Mouse (Mus musculus): Measurements from ENCODE around the gene Clip2. TPM values are rescaled to one million over a fixed set of nuclear protein-coding genes. Genes with fewer than 3 reads are reported as not detected.
A peak's percentile ranks its signal among the peaks of the same experiment; 100 is the strongest.

Gene Clip2
- polyA plus RNA-seq, 1 experiment from 2014 or later = 3.8 TPM

- Histone ChIP-seq H3K9ac (ENCODE audit: low read depth, low read length) (no peak overlapping the region), H3K4me1 (ENCODE audit: control insufficient read depth, insufficient read depth, low read length) (peaks cover 21% of the 10 kb centered on the region), H3K4me2 (ENCODE audit: low read depth, low read length) (no peak overlapping the region), H3K36me3 (ENCODE audit: control insufficient read depth, insufficient read depth, low read length) (no peaks in the 10 kb centered on the region), H3K9me3 (ENCODE audit: control insufficient read depth, low read length) (peaks cover 3% of the 10 kb centered on the region; the same call in 1 of the 2 replicates), H3K27ac (ENCODE audit: low read length) (peak overlapping the region; percentile 78), H3K27me3 (replicated peaks; ENCODE audit: control insufficient read depth, insufficient read depth, low read length) (no peaks in the 10 kb centered on the region), H3K4me3 (ENCODE audit: low read length) (no peak overlapping the region)
- WGBS = 38% methylated on average over 8 of the region's 8 CpGs
- ATAC-seq = peak; percentile 54
Observed at GRCm38 (mm10) chr5:134568964-134569491, 16.8 kb upstream of the Clip2 start.

- Histone ChIP-seq H3K4me1 (ENCODE audit: control insufficient read depth, insufficient read depth, low read length) (peaks cover 19% of the 10 kb centered on the region), H3K27ac (ENCODE audit: low read length) (peak overlapping the region; percentile 78), H3K4me3 (ENCODE audit: low read length) (no peak overlapping the region), H3K4me2 (ENCODE audit: low read depth, low read length) (no peak overlapping the region), H3K9me3 (ENCODE audit: control insufficient read depth, low read length) (peaks cover 3% of the 10 kb centered on the region; the same call in 1 of the 2 replicates), H3K36me3 (ENCODE audit: control insufficient read depth, insufficient read depth, low read length) (no peaks in the 10 kb centered on the region), H3K9ac (ENCODE audit: low read depth, low read length) (0 out of 2 replicates have a peak overlapping the region, but pooled peaks have one; percentile 2), H3K27me3 (replicated peaks; ENCODE audit: control insufficient read depth, insufficient read depth, low read length) (no peaks in the 10 kb centered on the region)
- 68% methylated on average over 3 of the region's 3 CpGs for WGBS
- no peak for ATAC-seq
Observed at GRCm38 (mm10) chr5:134568030-134568429, 15.8 kb upstream of the Clip2 start.

- Histone ChIP-seq H3K36me3 (ENCODE audit: control insufficient read depth, insufficient read depth, low read length) (no peaks in the 10 kb centered on the region), H3K4me1 (ENCODE audit: control insufficient read depth, insufficient read depth, low read length) (peaks cover 14% of the 10 kb centered on the region), H3K27me3 (replicated peaks; ENCODE audit: control insufficient read depth, insufficient read depth, low read length) (no peaks in the 10 kb centered on the region), H3K9me3 (ENCODE audit: control insufficient read depth, low read length) (peaks cover 3% of the 10 kb centered on the region; the same call in 1 of the 2 replicates), H3K4me2 (ENCODE audit: low read depth, low read length) (no peak overlapping the region), H3K4me3 (ENCODE audit: low read length) (no peak overlapping the region), H3K9ac (ENCODE audit: low read depth, low read length) (no peak overlapping the region), H3K27ac (ENCODE audit: low read length) (no peak overlapping the region)
- 86% methylated on average over 4 of the region's 4 CpGs for WGBS
- no peak for ATAC-seq
Observed at GRCm38 (mm10) chr5:134567445-134567844, 15.2 kb upstream of the Clip2 start.

GRCm38 (mm10) chr5:134565696-134566095, 13.5 kb upstream of the Clip2 start:
- Histone ChIP-seq H3K4me3 (ENCODE audit: low read length) (no peak overlapping the region), H3K9me3 (ENCODE audit: control insufficient read depth, low read length) (no peaks in the 10 kb centered on the region), H3K9ac (ENCODE audit: low read depth, low read length) (no peak overlapping the region), H3K27me3 (replicated peaks; ENCODE audit: control insufficient read depth, insufficient read depth, low read length) (no peaks in the 10 kb centered on the region), H3K36me3 (ENCODE audit: control insufficient read depth, insufficient read depth, low read length) (no peaks in the 10 kb centered on the region), H3K27ac (ENCODE audit: low read length) (no peak overlapping the region), H3K4me2 (ENCODE audit: low read depth, low read length) (no peak overlapping the region), H3K4me1 (ENCODE audit: control insufficient read depth, insufficient read depth, low read length) (peaks cover 6% of the 10 kb centered on the region)
- WGBS = 92% methylated on average over 6 of the region's 6 CpGs
- ATAC-seq = no peak

GRCm38 (mm10) chr5:134564272-134564671, 12.0 kb upstream of the Clip2 start:
- H3K4me3 ChIP-seq (ENCODE audit: low read length) = no peak overlapping the region
- no peaks in the 10 kb centered on the region for H3K27me3 ChIP-seq (replicated peaks; ENCODE audit: control insufficient read depth, insufficient read depth, low read length)
- no peak overlapping the region for H3K4me2 ChIP-seq (ENCODE audit: low read depth, low read length)
- 96% methylated on average over 2 of the region's 2 CpGs for WGBS
- no peak overlapping the region for H3K9ac ChIP-seq (ENCODE audit: low read depth, low read length)
- no peaks in the 10 kb centered on the region for H3K9me3 ChIP-seq (ENCODE audit: control insufficient read depth, low read length)
- H3K27ac ChIP-seq (ENCODE audit: low read length) = no peak overlapping the region
- ATAC-seq = 0 out of 2 replicates have a peak, but pooled peaks have one; percentile 11
- H3K36me3 ChIP-seq (ENCODE audit: control insufficient read depth, insufficient read depth, low read length) = no peaks in the 10 kb centered on the region
- peaks cover 6% of the 10 kb centered on the region for H3K4me1 ChIP-seq (ENCODE audit: control insufficient read depth, insufficient read depth, low read length)

GRCm38 (mm10) chr5:134560450-134561171, 8.4 kb upstream of the Clip2 start:
- peak; percentile 75 for ATAC-seq
- Histone ChIP-seq H3K9me3 (ENCODE audit: control insufficient read depth, low read length) (no peaks in the 10 kb centered on the region), H3K27ac (ENCODE audit: low read length) (no peak overlapping the region), H3K4me2 (ENCODE audit: low read depth, low read length) (no peak overlapping the region), H3K4me1 (ENCODE audit: control insufficient read depth, insufficient read depth, low read length) (peaks cover 3% of the 10 kb centered on the region), H3K9ac (ENCODE audit: low read depth, low read length) (no peak overlapping the region), H3K36me3 (ENCODE audit: control insufficient read depth, insufficient read depth, low read length) (no peaks in the 10 kb centered on the region), H3K4me3 (ENCODE audit: low read length) (no peak overlapping the region), H3K27me3 (replicated peaks; ENCODE audit: control insufficient read depth, insufficient read depth, low read length) (no peaks in the 10 kb centered on the region)
- WGBS = 66% methylated on average over 16 of the region's 16 CpGs

GRCm38 (mm10) chr5:134560071-134560449, 7.8 kb upstream of the Clip2 start, which contains the start of gene Syna:
TSS of gene Syna (minus strand) at chr5:134560171.
- H3K27me3 ChIP-seq (replicated peaks; ENCODE audit: control insufficient read depth, insufficient read depth, low read length) = no peaks in the 10 kb centered on the region
- no peak within 1 kb of the TSS for H3K4me3 ChIP-seq (ENCODE audit: low read length)
- WGBS = 88% methylated on average over 7 of the region's 7 CpGs
- no peak within 1 kb of the TSS for H3K4me2 ChIP-seq (ENCODE audit: low read depth, low read length)
- peaks cover 8% of the 10 kb centered on the region for H3K4me1 ChIP-seq (ENCODE audit: control insufficient read depth, insufficient read depth, low read length)
- H3K9me3 ChIP-seq (ENCODE audit: control insufficient read depth, low read length) = no peaks in the 10 kb centered on the region
- no peaks in the 10 kb centered on the region for H3K36me3 ChIP-seq (ENCODE audit: control insufficient read depth, insufficient read depth, low read length)
- ATAC-seq = no peak
- no peak within 1 kb of the TSS for H3K9ac ChIP-seq (ENCODE audit: low read depth, low read length)
- H3K27ac ChIP-seq (ENCODE audit: low read length) = no peak within 1 kb of the TSS

- no peak for ATAC-seq
- WGBS = 9% methylated on average over 20 of the region's 20 CpGs
Observed at GRCm38 (mm10) chr5:134555463-134556164, 3.4 kb upstream of the Clip2 start.

GRCm38 (mm10) chr5:134553951-134554546, 1.8 kb upstream of the Clip2 start:
- ATAC-seq = no peak
- Histone ChIP-seq H3K4me3 (ENCODE audit: low read length) (no peak overlapping the region), H3K27ac (ENCODE audit: low read length) (no peak overlapping the region), H3K9me3 (ENCODE audit: control insufficient read depth, low read length) (no peaks in the 10 kb centered on the region), H3K4me1 (ENCODE audit: control insufficient read depth, insufficient read depth, low read length) (peaks cover 36% of the 10 kb centered on the region), H3K36me3 (ENCODE audit: control insufficient read depth, insufficient read depth, low read length) (no peaks in the 10 kb centered on the region), H3K27me3 (replicated peaks; ENCODE audit: control insufficient read depth, insufficient read depth, low read length) (no peaks in the 10 kb centered on the region), H3K9ac (ENCODE audit: low read depth, low read length) (no peak overlapping the region), H3K4me2 (ENCODE audit: low read depth, low read length) (no peak overlapping the region)
- 79% methylated on average over 5 of the region's 5 CpGs for WGBS

More at GRCm38 (mm10) chr5:134555463-134556164, 3.4 kb upstream of the Clip2 start:
- peaks cover 23% of the 10 kb centered on the region for H3K4me1 ChIP-seq (ENCODE audit: control insufficient read depth, insufficient read depth, low read length)
- H3K4me3 ChIP-seq (ENCODE audit: low read length) = no peak overlapping the region; the same call in 1 of the 2 replicates
- H3K4me2 ChIP-seq (ENCODE audit: low read depth, low read length) = peak overlapping the region; percentile 39
- no peaks in the 10 kb centered on the region for H3K9me3 ChIP-seq (ENCODE audit: control insufficient read depth, low read length)
- H3K36me3 ChIP-seq (ENCODE audit: control insufficient read depth, insufficient read depth, low read length) = no peaks in the 10 kb centered on the region
- no peaks in the 10 kb centered on the region for H3K27me3 ChIP-seq (replicated peaks; ENCODE audit: control insufficient read depth, insufficient read depth, low read length)
- H3K27ac ChIP-seq (ENCODE audit: low read length) = peak overlapping the region; percentile 54
- H3K9ac ChIP-seq (ENCODE audit: low read depth, low read length) = no peak overlapping the region; the same call in 1 of the 2 replicates

Measured in intestine, embryonic 16.5 days (tissue).